Mouse (Mus musculus): ENCODE results near the gene Olfr1447. TPM values are rescaled to one million over a fixed set of nuclear protein-coding genes. Genes with fewer than 3 reads are reported as not detected.

Gene Olfr1447
- total RNA-seq (2015), result not detected in 2 replicates
- not detected in 2 replicates for total RNA-seq (2017)

DNA sequence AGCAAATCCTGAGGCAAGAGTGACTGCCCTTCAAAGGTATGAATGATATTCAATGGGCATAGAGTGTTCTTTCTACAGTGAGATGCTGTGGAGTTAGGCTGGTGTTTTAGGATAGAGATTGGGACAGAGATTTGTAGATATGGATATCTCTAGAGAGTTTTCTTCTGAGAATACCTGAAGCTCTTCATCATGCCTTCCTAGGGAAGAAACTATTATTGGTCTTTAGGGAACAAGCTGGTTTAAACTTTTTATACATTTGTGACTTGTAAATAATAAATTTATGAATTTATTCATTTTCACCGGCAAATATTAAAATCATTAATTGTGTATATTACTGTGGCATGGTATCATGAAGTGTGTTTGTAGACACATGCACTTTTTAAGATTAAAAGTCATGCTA is at the start of gene Olfr1447:
Gene Olfr1447, minus strand, starts transcription at position 101 of the 400 bp plus-strand sequence.
- no peak for ATAC-seq (ENCODE audit: poor library complexity, severe bottlenecking)

DNA sequence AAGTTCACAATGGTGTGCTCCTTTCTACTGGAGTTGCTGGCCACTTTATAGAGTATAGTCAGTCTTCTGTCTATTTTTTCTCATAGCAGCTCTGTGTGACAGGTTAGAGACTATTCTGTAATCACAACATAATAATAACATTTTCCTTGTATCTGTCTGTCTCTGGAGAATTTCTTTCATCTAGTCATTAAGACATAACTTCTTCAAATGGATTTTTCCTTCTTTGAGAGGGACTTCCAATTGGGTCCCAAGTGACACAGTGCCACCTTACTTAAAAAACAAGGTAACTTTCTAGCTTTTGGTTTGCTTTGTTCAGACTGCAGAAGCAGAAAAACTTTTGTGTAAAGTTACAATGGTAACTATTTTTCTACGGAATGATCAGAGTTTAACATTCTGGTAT is 46.4 kb upstream of the Olfr1447 start, which contains the start of gene Olfr1450:
Gene Olfr1450, plus strand, starts transcription at position 301 of the 400 bp plus-strand sequence.
- no peak for ATAC-seq (ENCODE audit: poor library complexity, severe bottlenecking)

DNA sequence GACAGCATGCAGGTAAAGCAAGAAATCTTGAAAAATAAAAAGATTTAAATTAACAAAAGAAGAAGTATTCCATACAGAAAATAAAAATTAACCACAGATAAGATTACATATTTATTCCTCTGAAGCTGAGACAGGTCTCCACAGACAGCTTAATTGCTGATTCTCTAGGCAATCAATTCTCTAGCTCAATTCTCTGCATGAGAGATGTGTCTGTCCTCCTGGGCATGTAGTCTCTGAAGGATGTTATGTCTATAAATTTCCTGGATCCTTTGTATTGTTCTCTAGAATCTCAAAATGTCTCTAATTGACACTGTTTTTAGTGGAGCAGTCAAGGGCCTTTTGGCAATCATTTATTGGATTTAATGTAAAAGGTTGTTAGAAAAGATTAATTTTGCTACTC is 27.0 kb upstream of the Olfr1447 start, which contains the start of gene Olfr1449:
Gene Olfr1449, plus strand, starts transcription at position 301 of the 400 bp plus-strand sequence.
- ATAC-seq (ENCODE audit: poor library complexity, severe bottlenecking), result no peak

DNA sequence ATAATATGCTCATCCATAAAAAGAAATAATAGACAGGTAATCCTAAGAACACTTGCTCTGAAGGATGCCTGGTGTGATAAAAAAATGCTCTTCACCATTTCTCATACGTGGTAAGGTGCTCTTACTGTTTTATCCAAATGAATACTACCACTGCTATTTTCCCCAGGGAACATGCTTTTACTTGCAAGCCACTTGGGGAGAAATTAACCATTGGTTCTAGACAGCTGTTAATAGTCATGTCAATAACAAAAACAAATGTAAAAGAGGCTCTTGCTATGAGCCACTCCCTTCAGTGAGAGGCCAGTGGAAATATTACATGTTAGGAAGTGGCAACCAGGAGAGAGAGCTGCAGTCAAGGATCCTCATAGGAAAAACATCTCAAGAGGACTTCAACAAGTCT is 20.8 kb upstream of the Olfr1447 start, which contains the start of gene Olfr1448:
Gene Olfr1448, minus strand, starts transcription at position 101 of the 400 bp plus-strand sequence.
- no peak for ATAC-seq (ENCODE audit: poor library complexity, severe bottlenecking)

DNA sequence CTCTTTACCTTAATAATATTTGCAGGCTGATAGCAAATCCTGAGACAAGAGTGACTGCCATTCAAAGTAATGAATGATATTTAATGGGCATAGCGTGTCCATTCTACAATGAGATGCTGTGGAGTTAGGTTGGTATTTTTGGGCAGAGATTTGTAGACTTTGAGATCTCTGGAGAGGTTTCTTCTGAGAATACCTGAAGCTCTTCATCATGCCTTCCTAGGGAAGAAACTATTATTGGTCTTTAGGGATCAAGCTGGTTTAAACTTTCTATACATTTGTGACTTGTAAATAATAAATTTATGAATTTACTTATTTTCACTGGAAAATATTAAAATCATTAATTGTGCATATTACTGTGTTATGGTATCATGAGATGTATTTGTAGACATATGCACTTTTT is 10.1 kb downstream of the Olfr1447 start, which contains the start of gene Olfr1446:
Gene Olfr1446, minus strand, starts transcription at position 101 of the 400 bp plus-strand sequence.
- ATAC-seq (ENCODE audit: poor library complexity, severe bottlenecking), result no peak

DNA sequence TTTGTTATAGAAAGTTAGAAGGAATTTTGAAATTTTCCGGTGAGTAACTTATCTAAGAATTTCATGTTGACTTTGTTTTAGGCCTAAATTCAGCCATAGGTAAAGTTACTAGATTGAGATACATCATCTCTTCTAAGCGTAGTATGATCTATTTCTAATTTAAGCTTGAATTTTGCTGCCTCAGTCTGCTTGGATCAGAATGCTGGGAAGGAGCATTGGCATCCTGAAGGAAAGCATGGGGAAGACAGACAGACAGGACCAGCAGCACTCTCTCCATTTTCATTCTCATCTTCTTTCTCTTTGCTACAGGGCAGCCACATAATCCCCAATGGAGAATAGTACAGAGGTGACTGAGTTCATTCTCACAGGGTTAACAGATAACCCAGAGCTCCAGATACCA is 20.0 kb downstream of the Olfr1447 start, which contains the start of gene Olfr1445:
Gene Olfr1445, plus strand, starts transcription at position 301 of the 400 bp plus-strand sequence.
- ATAC-seq (ENCODE audit: poor library complexity, severe bottlenecking), result no peak

DNA sequence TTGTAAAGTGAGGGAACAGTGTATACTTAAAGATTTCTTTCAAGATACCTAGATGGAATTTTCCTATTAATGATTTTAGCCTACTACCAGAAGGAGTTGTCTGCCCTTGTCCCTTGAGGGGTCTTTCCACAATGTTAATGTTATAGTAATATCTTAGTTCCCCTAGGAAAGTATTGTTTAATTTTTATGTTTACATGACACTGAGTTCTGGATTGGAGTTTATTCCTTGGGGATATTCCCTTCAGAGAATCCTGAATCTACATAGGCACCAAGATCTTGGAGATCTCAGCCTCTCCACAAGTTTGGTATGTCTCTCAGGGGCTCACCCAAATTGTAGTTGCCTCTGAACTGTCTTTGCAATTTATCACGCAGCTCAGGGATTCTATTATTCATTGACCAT is 46.6 kb downstream of the Olfr1447 start, which contains the start of gene Olfr1444:
Gene Olfr1444, plus strand, starts transcription at position 301 of the 400 bp plus-strand sequence.
- ATAC-seq (ENCODE audit: poor library complexity, severe bottlenecking), result no peak

Other genes with a start within 250 kb of the Olfr1447 start
- gene Olfr1442, start 233.3 kb downstream of the Olfr1447 start, total RNA-seq (2015), result not detected in 2 replicates
- gene Olfr1442, start 233.3 kb downstream of the Olfr1447 start, total RNA-seq (2017), result not detected in 2 replicates
- not detected in 2 replicates for gene Olfr1443, start 225.6 kb downstream of the Olfr1447 start, total RNA-seq (2015)
- gene Olfr1443, start 225.6 kb downstream of the Olfr1447 start, total RNA-seq (2017), result not detected in 2 replicates
- not detected in 2 replicates for gene Keg1, start 208.0 kb downstream of the Olfr1447 start, total RNA-seq (2015)
- gene Keg1, start 208.0 kb downstream of the Olfr1447 start, total RNA-seq (2017), result not detected in 2 replicates
- 4.1 and 5.0 TPM in 2 replicates for gene Cntf, start 138.1 kb downstream of the Olfr1447 start, total RNA-seq (2015)
- 1.5 and 2.5 TPM in 2 replicates for gene Cntf, start 138.1 kb downstream of the Olfr1447 start, total RNA-seq (2017)
- gene Zfp91, start 107.6 kb downstream of the Olfr1447 start, total RNA-seq (2015), result 56.9 and 61.3 TPM in 2 replicates
- 72.9 and 88.1 TPM in 2 replicates for gene Zfp91, start 107.6 kb downstream of the Olfr1447 start, total RNA-seq (2017)
- gene Lpxn, start 107.5 kb downstream of the Olfr1447 start, total RNA-seq (2015), result 29.7 and 33.0 TPM in 2 replicates
- 26.4 and 27.2 TPM in 2 replicates for gene Lpxn, start 107.5 kb downstream of the Olfr1447 start, total RNA-seq (2017)
- gene Gm5244, start 57.1 kb downstream of the Olfr1447 start, total RNA-seq (2015), result not detected in 2 replicates
- gene Gm5244, start 57.1 kb downstream of the Olfr1447 start, total RNA-seq (2017), result not detected in 2 replicates
- 0.62 TPM in 1 of 2 replicates, not detected in the other for gene Olfr1444, start 46.5 kb downstream of the Olfr1447 start, total RNA-seq (2015)
- 0.44 TPM in 1 of 2 replicates, not detected in the other for gene Olfr1444, start 46.5 kb downstream of the Olfr1447 start, total RNA-seq (2017)
- not detected in 2 replicates for gene Olfr1445, start 19.9 kb downstream of the Olfr1447 start, total RNA-seq (2015)
- not detected in 2 replicates for gene Olfr1445, start 19.9 kb downstream of the Olfr1447 start, total RNA-seq (2017)
- not detected in 2 replicates for gene Olfr1446, start 10.2 kb downstream of the Olfr1447 start, total RNA-seq (2015)
- not detected in 2 replicates for gene Olfr1446, start 10.2 kb downstream of the Olfr1447 start, total RNA-seq (2017)
- gene Olfr1448, start 20.7 kb upstream of the Olfr1447 start, total RNA-seq (2015), result not detected in 2 replicates
- gene Olfr1448, start 20.7 kb upstream of the Olfr1447 start, total RNA-seq (2017), result not detected in 2 replicates
- gene Olfr1449, start 27.1 kb upstream of the Olfr1447 start, total RNA-seq (2015), result not detected in 2 replicates
- gene Olfr1449, start 27.1 kb upstream of the Olfr1447 start, total RNA-seq (2017), result not detected in 2 replicates
- 0.11 TPM in 1 of 2 replicates, not detected in the other for gene Olfr1450, start 46.5 kb upstream of the Olfr1447 start, total RNA-seq (2015)
- gene Olfr1450, start 46.5 kb upstream of the Olfr1447 start, total RNA-seq (2017), result not detected in 2 replicates
- not detected in 2 replicates for gene Olfr1451, start 91.3 kb upstream of the Olfr1447 start, total RNA-seq (2015)
- gene Olfr1451, start 91.3 kb upstream of the Olfr1447 start, total RNA-seq (2017), result not detected in 2 replicates
- gene Olfr1453, start 124.6 kb upstream of the Olfr1447 start, total RNA-seq (2015), result not detected in 2 replicates
- gene Olfr1453, start 124.6 kb upstream of the Olfr1447 start, total RNA-seq (2017), result not detected in 2 replicates
- not detected in 2 replicates for gene Olfr1454, start 156.9 kb upstream of the Olfr1447 start, total RNA-seq (2015)
- gene Olfr1454, start 156.9 kb upstream of the Olfr1447 start, total RNA-seq (2017), result not detected in 2 replicates
- not detected in 2 replicates for gene Olfr1457, start 194.1 kb upstream of the Olfr1447 start, total RNA-seq (2015)
- not detected in 2 replicates for gene Olfr1457, start 194.1 kb upstream of the Olfr1447 start, total RNA-seq (2017)
- gene Olfr1458, start 203.0 kb upstream of the Olfr1447 start, total RNA-seq (2015), result not detected in 2 replicates
- gene Olfr1458, start 203.0 kb upstream of the Olfr1447 start, total RNA-seq (2017), result not detected in 2 replicates
- 0.09 TPM in 1 of 2 replicates, not detected in the other for gene Olfr1459, start 245.8 kb upstream of the Olfr1447 start, total RNA-seq (2015)
- not detected in 2 replicates for gene Olfr1459, start 245.8 kb upstream of the Olfr1447 start, total RNA-seq (2017)